Mouse (Mus musculus) ES-Bruce4 (cell line): Measurements from ENCODE around the gene Dbn1.

Experiments used
- CTCF ChIP-seq: IDR thresholded peaks from one replicate; pipeline ENCODE4 v1.8.1; 2011; ENCODE audit warnings: low read depth, low read length
- POLR2A ChIP-seq: IDR thresholded peaks from one replicate; pipeline ENCODE4 v1.8.1; 2011; ENCODE audit warnings: low read length; ENCODE audit not compliant: insufficient read depth

- TF ChIP-seq POLR2A (no peak), CTCF (peak; percentile 45)
Measured at GRCm38 (mm10) chr13:55473076-55473831, 14.7 kb downstream of the Dbn1 start.
